Mouse (Mus musculus) CD8-positive naive resting alpha-beta T cell, adult 2 months (primary cell): ENCODE data around the gene Nmt2.

Source experiments
- DNase-seq, 2 experiments: peaks; one replicate each; pipeline ENCODE4 v3.0.0; 2022; ENCODE audit warnings: low read depth in 2 of 2, low spot score in 2 of 2

The Nmt2 gene

GRCm38 (mm10) chr2:3283602-3284472 lies at the start of gene Nmt2:
Gene Nmt2, plus strand, starts transcription at chr2:3284212.
- DNase-seq = peak; percentile 98 to 99

- DNase-seq = no peak
Measured at GRCm38 (mm10) chr2:3239255-3239654, 44.8 kb upstream of the Nmt2 start.

GRCm38 (mm10) chr2:3244251-3244650 lies 39.8 kb upstream of the Nmt2 start:
- no peak for DNase-seq

GRCm38 (mm10) chr2:3251309-3251708 lies 32.7 kb upstream of the Nmt2 start:
- no peak for DNase-seq

- DNase-seq = no peak
Measured at GRCm38 (mm10) chr2:3266466-3266865, 17.5 kb upstream of the Nmt2 start.

- no peak for DNase-seq
Measured at GRCm38 (mm10) chr2:3267879-3268278, 16.1 kb upstream of the Nmt2 start.

GRCm38 (mm10) chr2:3273349-3273748 lies 10.7 kb upstream of the Nmt2 start:
- no peak for DNase-seq

- no peak for DNase-seq
Measured at GRCm38 (mm10) chr2:3276106-3276505, 7.9 kb upstream of the Nmt2 start.

- DNase-seq = no peak
Measured at GRCm38 (mm10) chr2:3277502-3277901, 6.5 kb upstream of the Nmt2 start.

- DNase-seq = no peak
Measured at GRCm38 (mm10) chr2:3281311-3281710, 2.7 kb upstream of the Nmt2 start.

- peak in 1 of 2 experiments; percentile 3 for DNase-seq
Measured at GRCm38 (mm10) chr2:3282866-3283601, 978 bp upstream of the Nmt2 start.

GRCm38 (mm10) chr2:3284473-3285180 lies 615 bp downstream of the Nmt2 start:
- DNase-seq = peak; percentile 45 to 51

- DNase-seq = no peak
Measured at GRCm38 (mm10) chr2:3285181-3285530, 1.1 kb downstream of the Nmt2 start.

GRCm38 (mm10) chr2:3285709-3286108 lies 1.7 kb downstream of the Nmt2 start:
- DNase-seq = no peak

- DNase-seq = no peak
Measured at GRCm38 (mm10) chr2:3286243-3286642, 2.2 kb downstream of the Nmt2 start.

- no peak for DNase-seq
Measured at GRCm38 (mm10) chr2:3289581-3289980, 5.6 kb downstream of the Nmt2 start.

- no peak for DNase-seq
Measured at GRCm38 (mm10) chr2:3292170-3292569, 8.2 kb downstream of the Nmt2 start.

GRCm38 (mm10) chr2:3295826-3296225 lies 11.8 kb downstream of the Nmt2 start:
- DNase-seq = no peak

- DNase-seq = no peak
Measured at GRCm38 (mm10) chr2:3305426-3306025, 21.5 kb downstream of the Nmt2 start.

- no peak for DNase-seq
Measured at GRCm38 (mm10) chr2:3323132-3323531, 39.1 kb downstream of the Nmt2 start.

- no peak for DNase-seq
Measured at GRCm38 (mm10) chr2:3324381-3325130, 40.5 kb downstream of the Nmt2 start.
